Mouse (Mus musculus) lung, embryonic 14.5 days (tissue): Measurements from ENCODE around the gene Dnah6. TPM values are rescaled to one million over a fixed set of nuclear protein-coding genes. Genes with fewer than 3 reads are reported as not detected.

ENCODE experiments used
- ATAC-seq: fragments of 200-750 bp; cut with Nextera tagmentation; 2 replicates; pipeline ENCODE4 v1.8.0; 2017; ENCODE audit warnings: mild to moderate bottlenecking, moderate TSS enrichment, moderate library complexity; ENCODE audit not compliant: insufficient read depth
- DNase-seq: peaks from one replicate; pipeline ENCODE4 v3.0.0-alpha.2; 2015
- H3K27ac ChIP-seq: fragments of 300-500 bp; sonication (generic); 2 replicates; pipeline ENCODE4 v1.5.1; 2014; ENCODE audit warnings: low read depth, mild to moderate bottlenecking, moderate library complexity
- H3K27me3 ChIP-seq: fragments of 300-500 bp; sonication (generic); 2 replicates; pipeline ENCODE4 v1.6.1; 2014; ENCODE audit warnings: low read length, control low read depth; ENCODE audit not compliant: insufficient read depth
- H3K36me3 ChIP-seq: fragments of 300-500 bp; sonication (generic); 2 replicates; pipeline ENCODE4 v1.6.1; 2014; ENCODE audit warnings: control low read depth; ENCODE audit not compliant: insufficient read depth
- H3K4me1 ChIP-seq: fragments of 300-500 bp; sonication (generic); 2 replicates; pipeline ENCODE4 v1.6.1; 2014; ENCODE audit warnings: antibody characterized with exemption, control low read depth; ENCODE audit not compliant: insufficient read depth
- H3K4me2 ChIP-seq: fragments of 300-500 bp; sonication (generic); 2 replicates; pipeline ENCODE4 v1.6.1; 2014; ENCODE audit warnings: mild to moderate bottlenecking
- H3K4me3 ChIP-seq: fragments of 300-500 bp; sonication (generic); 2 replicates; pipeline ENCODE4 v1.5.1; 2014; ENCODE audit warnings: low read depth, low read length
- H3K9ac ChIP-seq: fragments of 300-500 bp; sonication (generic); 2 replicates; pipeline ENCODE4 v1.6.1; 2014
- H3K9me3 ChIP-seq: fragments of 300-500 bp; sonication (generic); 2 replicates; pipeline ENCODE4 v1.6.1; 2016; ENCODE audit warnings: low read depth, low read length, control low read depth
- CTCF ChIP-seq: IDR thresholded peaks from 2 replicates; pipeline ENCODE4 v1.5.1; 2016; ENCODE audit warnings: antibody characterized with exemption, low read depth
- WGBS: fragments of 180-500 bp; shearing (Covaris S2); extraction: QIAGEN DNeasy Blood & Tissue Kit; methylation state at CpG from one replicate; pipeline ENCODE4 v1.1.7; 2014; 5-methylcytosine and 5-hydroxymethylcytosine counted together
- polyA plus RNA-seq: library from polyadenylated mRNA; unstranded; fragments of >200 nt; fragmentation: Nextera tagmentation; extraction: Ambion mirVana; gene quantifications from 2 replicates; pipeline ENCODE4 v1.2.1, GENCODE M21; 2014

Gene Dnah6
- polyA plus RNA-seq, 1 experiment from 2014 or later: 0.14 TPM

GRCm38 (mm10) chr6:73228408-73228807, 7.0 kb upstream of the Dnah6 start:
- no peaks in the 10 kb centered on the region for H3K9me3 ChIP-seq
- no peak overlapping the region for H3K9ac ChIP-seq
- no peak overlapping the region for H3K27ac ChIP-seq
- no peak overlapping the region for H3K4me2 ChIP-seq
- DNase-seq (peak; percentile 33), ATAC-seq (no peak)
- no peak for TF ChIP-seq CTCF
- H3K4me1 ChIP-seq: no peaks in the 10 kb centered on the region
- whole genome bisulfite sequencing: 31% methylated on average over 4 of the region's 4 CpGs
- no peaks in the 10 kb centered on the region for H3K27me3 ChIP-seq
- no peak overlapping the region for H3K4me3 ChIP-seq
- no peaks in the 10 kb centered on the region for H3K36me3 ChIP-seq

GRCm38 (mm10) chr6:73227376-73228158, 6.1 kb upstream of the Dnah6 start:
- Histone ChIP-seq H3K4me1 (no peaks in the 10 kb centered on the region), H3K36me3 (no peaks in the 10 kb centered on the region), H3K27ac (no peak overlapping the region), H3K27me3 (no peaks in the 10 kb centered on the region), H3K4me2 (no peak overlapping the region), H3K9me3 (no peaks in the 10 kb centered on the region), H3K9ac (no peak overlapping the region), H3K4me3 (no peak overlapping the region)
- 25% methylated on average over 10 of the region's 10 CpGs for WGBS
- peak; percentile 54 for TF ChIP-seq CTCF
- ATAC-seq (no peak), DNase-seq (peak; percentile 88)

- Histone ChIP-seq H3K27ac (peak overlapping the region; percentile 85), H3K4me3 (no peak overlapping the region), H3K9ac (no peak overlapping the region), H3K27me3 (no peaks in the 10 kb centered on the region), H3K4me2 (peak overlapping the region; percentile 50), H3K9me3 (no peaks in the 10 kb centered on the region), H3K36me3 (no peaks in the 10 kb centered on the region), H3K4me1 (peaks cover 7% of the 10 kb centered on the region; the same call in 1 of the 2 replicates)
- 3% methylated on average over 8 of the region's 10 CpGs for WGBS
- TF ChIP-seq CTCF: no peak
- DNase-seq (peak; percentile 98), ATAC-seq (peak; percentile 82)
Measured at GRCm38 (mm10) chr6:73222841-73223526, 1.5 kb upstream of the Dnah6 start.

GRCm38 (mm10) chr6:73221958-73222735, 696 bp upstream of the Dnah6 start:
- H3K27ac ChIP-seq: peak overlapping the region; percentile 89
- no peak for TF ChIP-seq CTCF
- peak; percentile 58 for DNase-seq

GRCm38 (mm10) chr6:73211602-73212001, 9.8 kb downstream of the Dnah6 start:
- no peak overlapping the region for H3K9ac ChIP-seq

More at GRCm38 (mm10) chr6:73221958-73222735, 696 bp upstream of the Dnah6 start:
- peak; percentile 55 for ATAC-seq
- no peaks in the 10 kb centered on the region for H3K9me3 ChIP-seq
- 29% methylated on average over 23 of the region's 23 CpGs for WGBS
- H3K4me1 ChIP-seq: peaks cover 7% of the 10 kb centered on the region; the same call in 1 of the 2 replicates
- H3K4me2 ChIP-seq: peak overlapping the region; percentile 71
- H3K4me3 ChIP-seq: peak overlapping the region; percentile 34
- H3K36me3 ChIP-seq: no peaks in the 10 kb centered on the region
- peak overlapping the region; percentile 40 for H3K9ac ChIP-seq
- no peaks in the 10 kb centered on the region for H3K27me3 ChIP-seq

GRCm38 (mm10) chr6:73211036-73211435, 10.4 kb downstream of the Dnah6 start:
- 69% methylated on average over 3 of the region's 3 CpGs for WGBS
- H3K4me2 ChIP-seq: no peak overlapping the region
- no peak overlapping the region for H3K9ac ChIP-seq
- H3K27ac ChIP-seq: no peak overlapping the region
- peak; percentile 80 for DNase-seq
- ATAC-seq: peak; percentile 47; the same call in 1 of the 2 replicates
- TF ChIP-seq CTCF: no peak
- no peaks in the 10 kb centered on the region for H3K27me3 ChIP-seq
- no peaks in the 10 kb centered on the region for H3K4me1 ChIP-seq
- H3K36me3 ChIP-seq: no peaks in the 10 kb centered on the region
- no peak overlapping the region for H3K4me3 ChIP-seq
- no peaks in the 10 kb centered on the region for H3K9me3 ChIP-seq

More at GRCm38 (mm10) chr6:73211602-73212001, 9.8 kb downstream of the Dnah6 start:
- Histone ChIP-seq H3K4me3 (no peak overlapping the region), H3K36me3 (no peaks in the 10 kb centered on the region), H3K27me3 (no peaks in the 10 kb centered on the region), H3K4me2 (no peak overlapping the region), H3K9me3 (no peaks in the 10 kb centered on the region), H3K4me1 (no peaks in the 10 kb centered on the region), H3K27ac (no peak overlapping the region)
- no peak for DNase-seq
- TF ChIP-seq CTCF: no peak
- ATAC-seq: no peak
